Mouse (Mus musculus): Measurements from ENCODE around the gene Snx13. TPM values are rescaled to one million over a fixed set of nuclear protein-coding genes. Genes with fewer than 3 reads are reported as not detected.
A peak's percentile ranks its signal among the peaks of the same experiment; 100 is the strongest.

Snx13 gene
- polyA plus RNA-seq, 1 experiment from 2014 or later = 33.6 TPM

- no peaks in the 10 kb centered on the region for H3K36me3 ChIP-seq
These were observed 1.9 kb downstream of the Snx13 start for GRCm38 (mm10) chr12:35048891-35049290.

GRCm38 (mm10) chr12:35050501-35050900, 3.5 kb downstream of the Snx13 start:
- WGBS = 64% methylated on average over 3 of the region's 3 CpGs

More at GRCm38 (mm10) chr12:35048891-35049290, 1.9 kb downstream of the Snx13 start:
- no peak overlapping the region for H3K4me3 ChIP-seq
- no peak overlapping the region for H3K9ac ChIP-seq
- peaks cover 27% of the 10 kb centered on the region for H3K4me1 ChIP-seq (replicated peaks)
- H3K27ac ChIP-seq = no peak overlapping the region
- H3K27me3 ChIP-seq = no peaks in the 10 kb centered on the region
- H3K9me3 ChIP-seq (replicated peaks) = no peaks in the 10 kb centered on the region
- ATAC-seq (replicated peaks; ENCODE audit: insufficient number of reproducible peaks, insufficient read depth, low FRiP score, low read depth) = no peak
- peak overlapping the region; percentile 30; the same call in 1 of the 2 replicates for H3K4me2 ChIP-seq
- WGBS = 36% methylated on average over 3 of the region's 3 CpGs

GRCm38 (mm10) chr12:35050964-35051758, 4.2 kb downstream of the Snx13 start:
- H3K9ac ChIP-seq = peak overlapping the region; percentile 25; the same call in 1 of the 2 replicates
- peaks cover 40% of the 10 kb centered on the region for H3K4me1 ChIP-seq (replicated peaks)
- H3K9me3 ChIP-seq (replicated peaks) = no peaks in the 10 kb centered on the region
- H3K4me3 ChIP-seq = no peak overlapping the region
- H3K4me2 ChIP-seq = 0 out of 2 replicates have a peak overlapping the region, but pooled peaks have one; percentile 13
- no peaks in the 10 kb centered on the region for H3K36me3 ChIP-seq
- 47% methylated on average over 7 of the region's 7 CpGs for WGBS
- H3K27me3 ChIP-seq = no peaks in the 10 kb centered on the region
- no peak for ATAC-seq (replicated peaks; ENCODE audit: insufficient number of reproducible peaks, insufficient read depth, low FRiP score, low read depth)
- H3K27ac ChIP-seq = peak overlapping the region; percentile 51; the same call in 1 of the 2 replicates

More at GRCm38 (mm10) chr12:35050501-35050900, 3.5 kb downstream of the Snx13 start:
- Histone ChIP-seq H3K9me3 (replicated peaks) (no peaks in the 10 kb centered on the region), H3K27me3 (no peaks in the 10 kb centered on the region), H3K4me2 (no peak overlapping the region), H3K4me3 (no peak overlapping the region), H3K36me3 (no peaks in the 10 kb centered on the region), H3K27ac (no peak overlapping the region), H3K9ac (no peak overlapping the region), H3K4me1 (replicated peaks) (peaks cover 38% of the 10 kb centered on the region)
- no peak for ATAC-seq (replicated peaks; ENCODE audit: insufficient number of reproducible peaks, insufficient read depth, low FRiP score, low read depth)

GRCm38 (mm10) chr12:35054420-35054819, 7.4 kb downstream of the Snx13 start:
- H3K9ac ChIP-seq = no peak overlapping the region
- 61% methylated on average over 6 of the region's 6 CpGs for WGBS
- no peaks in the 10 kb centered on the region for H3K36me3 ChIP-seq

GRCm38 (mm10) chr12:35055114-35056095, 8.4 kb downstream of the Snx13 start:
- Histone ChIP-seq H3K4me1 (replicated peaks) (peaks cover 27% of the 10 kb centered on the region), H3K27ac (peak overlapping the region; percentile 13; the same call in 1 of the 2 replicates), H3K9ac (no peak overlapping the region), H3K4me2 (no peak overlapping the region; the same call in 1 of the 2 replicates), H3K4me3 (no peak overlapping the region), H3K9me3 (replicated peaks) (no peaks in the 10 kb centered on the region), H3K36me3 (no peaks in the 10 kb centered on the region), H3K27me3 (no peaks in the 10 kb centered on the region)
- ATAC-seq (replicated peaks; ENCODE audit: insufficient number of reproducible peaks, insufficient read depth, low FRiP score, low read depth) = no peak
- 36% methylated on average over 7 of the region's 7 CpGs for WGBS

More at GRCm38 (mm10) chr12:35054420-35054819, 7.4 kb downstream of the Snx13 start:
- no peaks in the 10 kb centered on the region for H3K9me3 ChIP-seq (replicated peaks)
- ATAC-seq (replicated peaks; ENCODE audit: insufficient number of reproducible peaks, insufficient read depth, low FRiP score, low read depth) = no peak
- H3K4me3 ChIP-seq = no peak overlapping the region
- H3K27ac ChIP-seq = no peak overlapping the region
- no peak overlapping the region for H3K4me2 ChIP-seq
- no peaks in the 10 kb centered on the region for H3K27me3 ChIP-seq
- peaks cover 27% of the 10 kb centered on the region for H3K4me1 ChIP-seq (replicated peaks)

GRCm38 (mm10) chr12:35063697-35064468, 16.9 kb downstream of the Snx13 start:
- H3K4me1 ChIP-seq (replicated peaks) = peaks cover 3% of the 10 kb centered on the region
- no peak overlapping the region for H3K9ac ChIP-seq
- no peaks in the 10 kb centered on the region for H3K27me3 ChIP-seq
- ATAC-seq (replicated peaks; ENCODE audit: insufficient number of reproducible peaks, insufficient read depth, low FRiP score, low read depth) = no peak
- H3K36me3 ChIP-seq = no peaks in the 10 kb centered on the region
- WGBS = 42% methylated on average over 3 of the region's 3 CpGs
- no peak overlapping the region for H3K27ac ChIP-seq
- no peaks in the 10 kb centered on the region for H3K9me3 ChIP-seq (replicated peaks)
- H3K4me3 ChIP-seq = no peak overlapping the region
- no peak overlapping the region for H3K4me2 ChIP-seq

GRCm38 (mm10) chr12:35067621-35068020, 20.6 kb downstream of the Snx13 start:
- H3K4me2 ChIP-seq = no peak overlapping the region
- no peak overlapping the region for H3K27ac ChIP-seq
- peaks cover 3% of the 10 kb centered on the region for H3K4me1 ChIP-seq (replicated peaks)
- no peaks in the 10 kb centered on the region for H3K36me3 ChIP-seq
- no peaks in the 10 kb centered on the region for H3K9me3 ChIP-seq (replicated peaks)
- H3K4me3 ChIP-seq = no peak overlapping the region
- H3K9ac ChIP-seq = no peak overlapping the region
- ATAC-seq (replicated peaks; ENCODE audit: insufficient number of reproducible peaks, insufficient read depth, low FRiP score, low read depth) = no peak
- H3K27me3 ChIP-seq = no peaks in the 10 kb centered on the region

- Histone ChIP-seq H3K9me3 (replicated peaks) (no peaks in the 10 kb centered on the region), H3K36me3 (no peaks in the 10 kb centered on the region), H3K27ac (no peak overlapping the region), H3K27me3 (no peaks in the 10 kb centered on the region), H3K4me1 (replicated peaks) (no peaks in the 10 kb centered on the region; the same call in 1 of the 2 replicates), H3K4me2 (no peak overlapping the region), H3K4me3 (no peak overlapping the region), H3K9ac (no peak overlapping the region)
- ATAC-seq (replicated peaks; ENCODE audit: insufficient number of reproducible peaks, insufficient read depth, low FRiP score, low read depth) = no peak
These were observed 24.4 kb downstream of the Snx13 start for GRCm38 (mm10) chr12:35071336-35071735.

- Histone ChIP-seq H3K4me3 (no peak overlapping the region), H3K4me2 (no peak overlapping the region), H3K4me1 (replicated peaks) (no peaks in the 10 kb centered on the region; the same call in 1 of the 2 replicates), H3K36me3 (no peaks in the 10 kb centered on the region), H3K9ac (no peak overlapping the region), H3K27me3 (no peaks in the 10 kb centered on the region), H3K27ac (no peak overlapping the region), H3K9me3 (replicated peaks) (no peaks in the 10 kb centered on the region)
- ATAC-seq (replicated peaks; ENCODE audit: insufficient number of reproducible peaks, insufficient read depth, low FRiP score, low read depth) = no peak
These were observed 25.2 kb downstream of the Snx13 start for GRCm38 (mm10) chr12:35072178-35072577.

GRCm38 (mm10) chr12:35075993-35076392, 29.0 kb downstream of the Snx13 start:
- no peaks in the 10 kb centered on the region for H3K27me3 ChIP-seq
- 76% methylated on average over 3 of the region's 3 CpGs for WGBS
- H3K27ac ChIP-seq = no peak overlapping the region
- H3K9ac ChIP-seq = no peak overlapping the region
- H3K9me3 ChIP-seq (replicated peaks) = no peaks in the 10 kb centered on the region
- H3K36me3 ChIP-seq = no peaks in the 10 kb centered on the region
- ATAC-seq (replicated peaks; ENCODE audit: insufficient number of reproducible peaks, insufficient read depth, low FRiP score, low read depth) = no peak
- no peaks in the 10 kb centered on the region; the same call in 1 of the 2 replicates for H3K4me1 ChIP-seq (replicated peaks)
- no peak overlapping the region for H3K4me3 ChIP-seq
- no peak overlapping the region for H3K4me2 ChIP-seq

Data from heart, embryonic 15.5 days (tissue).